Mouse (Mus musculus) cerebellum, adult 2 months (tissue): Measurements from ENCODE around the gene Ggt1. TPM values are rescaled to one million over a fixed set of nuclear protein-coding genes. Genes with fewer than 3 reads are reported as not detected.
A peak's percentile ranks its signal among the peaks of the same experiment; 100 is the strongest.

Source experiments
- DNase-seq, 2 experiments: peaks; one replicate each; pipeline ENCODE4 v3.0.0; 2021
- H3K27ac ChIP-seq: fragments of 200-500 bp; 2 replicates; pipeline ENCODE4 v1.5.1; 2012; ENCODE audit warnings: low read length, control low read depth, inconsistent platforms; ENCODE audit not compliant: insufficient read depth
- H3K27me3 ChIP-seq: fragments of 200-500 bp; 2 replicates; pipeline ENCODE4 v1.6.1; 2012; ENCODE audit warnings: inconsistent platforms, mild to moderate bottlenecking, low read length, moderate library complexity; ENCODE audit not compliant: control insufficient read depth, insufficient read depth
- H3K4me1 ChIP-seq: fragments of 200-500 bp; 2 replicates; pipeline ENCODE4 v1.6.1; 2011; ENCODE audit warnings: low read length; ENCODE audit not compliant: control insufficient read depth, insufficient read depth
- H3K4me3 ChIP-seq: fragments of 200-500 bp; replicated peaks from 2 replicates; pipeline ENCODE3; 2011; ENCODE audit warnings: mild to moderate bottlenecking, low read depth, low read length, control low read depth; ENCODE audit not compliant: insufficient read depth
- CTCF ChIP-seq: fragments of 200-500 bp; IDR thresholded peaks from 2 replicates; pipeline ENCODE4 v1.5.1; 2011; ENCODE audit warnings: low read depth, mild to moderate bottlenecking, control low read depth, low read length, moderate library complexity, borderline replicate concordance; ENCODE audit not compliant: insufficient read depth
- POLR2A ChIP-seq: fragments of 200-500 bp; IDR thresholded peaks from 2 replicates; pipeline ENCODE4 v1.6.1; 2011; ENCODE audit warnings: low read length, control low read depth, borderline replicate concordance; ENCODE audit not compliant: insufficient read depth
- WGBS: fragments of 180-500 bp; shearing (Covaris S2); methylation state at CpG from one replicate; pipeline ENCODE4 v1.1.7; 2018; 5-methylcytosine and 5-hydroxymethylcytosine counted together
- polyA plus RNA-seq: library from polyadenylated mRNA; depleted of rRNA; stranded (reverse); fragments of >200 nt; gene quantifications from 2 replicates; pipeline ENCODE4 v1.2.3, GENCODE M21; 2012

The Ggt1 gene
- polyA plus RNA-seq, 1 experiment: 3.5 TPM

DNA sequence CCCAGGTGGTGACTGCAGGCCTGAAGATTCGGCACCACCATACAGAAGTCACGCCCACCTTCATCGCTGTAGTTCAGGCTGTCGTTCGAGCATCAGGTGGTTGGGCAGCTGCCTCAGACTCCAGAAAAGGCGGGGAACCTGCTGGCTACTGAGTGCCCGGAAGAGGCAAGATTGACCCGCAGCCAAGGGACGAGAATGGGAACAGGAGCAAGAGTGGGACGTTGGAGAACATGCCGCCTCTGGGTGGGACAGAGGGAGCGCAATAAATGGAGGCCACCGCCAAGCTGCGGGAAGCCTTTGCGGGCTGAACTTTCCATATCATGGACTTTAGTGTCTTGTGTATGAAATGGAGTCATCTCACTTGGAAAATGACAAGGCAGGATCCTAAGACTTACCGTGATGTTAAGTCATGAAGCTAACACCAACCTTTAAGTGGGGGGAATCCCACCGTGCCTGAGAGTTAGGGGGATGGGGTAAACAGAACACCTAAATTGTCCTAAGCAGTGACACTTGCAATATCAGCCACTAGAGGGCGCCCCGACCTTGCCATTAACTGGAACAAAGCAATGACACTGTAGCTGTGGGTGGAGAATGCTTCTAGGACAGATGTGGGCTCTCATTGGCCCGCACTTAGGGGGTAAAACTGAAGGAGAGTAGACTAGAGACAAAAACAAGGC is 24.6 kb downstream of the Ggt1 start:
- WGBS: 6% methylated on average over 20 of the region's 20 CpGs

DNA sequence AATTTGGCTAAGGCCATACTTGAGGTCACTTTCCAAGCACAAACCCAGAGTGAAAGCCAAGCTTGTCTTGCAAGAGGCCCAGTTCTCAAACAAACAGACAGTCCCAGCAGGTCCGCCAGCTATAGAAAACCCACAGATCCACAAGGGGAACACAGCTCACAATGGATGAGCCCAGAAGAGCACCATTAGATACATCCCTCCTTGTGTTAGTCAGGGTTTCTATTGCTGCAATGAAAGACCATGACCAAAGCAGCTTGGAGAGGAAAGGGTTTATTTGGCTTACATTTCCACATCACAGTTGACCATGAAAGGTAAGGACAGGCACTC is 25.1 kb downstream of the Ggt1 start:
- no peak for TF ChIP-seq CTCF
- no peak for TF ChIP-seq POLR2A
- no peaks in the 10 kb centered on the region for H3K27me3 ChIP-seq
- H3K4me3 ChIP-seq: no peak overlapping the region
- H3K27ac ChIP-seq: no peak overlapping the region
- DNase-seq: no peak
- 81% methylated on average over 1 of the region's 1 CpGs for WGBS
- H3K4me1 ChIP-seq: no peaks in the 10 kb centered on the region

More for the DNA sequence above, 24.6 kb downstream of the Ggt1 start:
- peak; percentile 76 to 88 for DNase-seq
- Histone ChIP-seq H3K4me1 (no peaks in the 10 kb centered on the region), H3K4me3 (no peak overlapping the region), H3K27ac (no peak overlapping the region), H3K27me3 (no peaks in the 10 kb centered on the region)
- peak; percentile 95 for TF ChIP-seq CTCF
- no peak for TF ChIP-seq POLR2A

DNA sequence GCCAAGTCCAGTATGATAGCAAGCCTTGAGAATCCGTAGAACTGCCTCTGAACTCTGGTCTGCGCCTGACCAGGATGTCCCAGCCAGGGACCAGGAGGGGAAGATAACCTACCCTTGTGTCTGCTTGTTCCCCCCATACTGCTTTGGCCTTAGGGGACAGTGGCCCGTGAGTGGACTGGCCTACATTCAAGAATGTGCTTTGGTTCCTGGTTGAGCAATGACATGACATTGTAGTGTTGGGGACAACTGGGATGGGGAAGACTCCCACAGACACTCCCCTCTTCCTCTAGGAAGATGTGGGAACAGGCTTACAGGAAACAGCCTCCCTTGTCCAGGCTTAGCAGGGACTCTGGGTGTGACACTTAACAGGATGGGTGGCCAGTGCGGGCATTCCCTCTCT is 26.4 kb downstream of the Ggt1 start:
- WGBS: 89% methylated on average over 4 of the region's 4 CpGs
- Histone ChIP-seq H3K27ac (no peak overlapping the region), H3K27me3 (no peaks in the 10 kb centered on the region), H3K4me1 (no peaks in the 10 kb centered on the region), H3K4me3 (no peak overlapping the region)
- DNase-seq: no peak
- no peak for TF ChIP-seq CTCF
- TF ChIP-seq POLR2A: no peak

DNA sequence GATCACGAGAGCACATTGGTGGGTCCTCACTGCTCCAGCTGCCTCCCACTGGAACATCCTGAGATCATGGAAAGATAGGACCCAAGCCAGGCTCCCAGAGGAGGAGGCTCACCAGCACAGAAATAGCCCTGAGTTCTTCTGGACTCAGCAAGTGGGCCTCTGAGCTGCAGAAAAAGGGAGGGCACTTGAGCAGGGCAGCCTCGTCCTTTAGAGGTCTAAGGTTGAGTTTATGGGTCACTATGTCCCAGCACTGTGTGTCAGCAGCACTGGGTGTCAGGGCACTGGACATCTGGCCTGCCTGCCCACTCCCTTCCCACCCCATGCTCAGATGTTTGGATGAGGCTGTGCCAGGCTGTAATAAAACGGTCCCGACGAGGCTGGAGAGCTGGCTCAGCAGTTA is 26.9 kb downstream of the Ggt1 start:
- no peak overlapping the region for H3K27ac ChIP-seq
- 67% methylated on average over 5 of the region's 5 CpGs for WGBS
- no peaks in the 10 kb centered on the region for H3K27me3 ChIP-seq
- TF ChIP-seq POLR2A (no peak), CTCF (no peak)
- no peak for DNase-seq
- H3K4me1 ChIP-seq: no peaks in the 10 kb centered on the region
- no peak overlapping the region for H3K4me3 ChIP-seq

DNA sequence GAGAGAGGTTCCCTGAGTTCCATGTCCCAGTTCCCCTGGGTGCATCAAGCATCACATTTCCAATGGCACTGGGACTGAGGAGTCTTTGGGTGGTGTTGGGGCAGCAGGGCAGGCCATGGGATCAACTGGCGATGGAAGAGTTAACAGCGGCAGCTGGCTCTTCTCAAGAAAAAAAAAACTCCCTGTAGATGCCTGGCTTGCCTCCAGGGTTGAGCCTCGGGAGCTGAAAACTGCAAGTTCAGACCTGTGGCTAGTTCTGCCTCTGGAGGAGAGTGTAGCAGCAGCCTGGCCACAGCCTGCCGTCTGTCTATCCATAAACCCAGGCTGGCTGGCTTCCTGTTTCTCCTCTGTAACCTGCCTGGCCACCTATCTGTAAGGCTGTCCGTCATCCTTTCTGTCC is 27.7 kb downstream of the Ggt1 start, which contains the start of gene Ggt5:
Ggt5 (plus strand) TSS at position 212 of the 400 bp plus-strand sequence.
- TF ChIP-seq CTCF (no peak), POLR2A (no peak)
- no peak for DNase-seq
- Histone ChIP-seq H3K27ac (no peak within 1 kb of the TSS), H3K27me3 (no peaks in the 10 kb centered on the region), H3K4me1 (no peaks in the 10 kb centered on the region), H3K4me3 (no peak within 1 kb of the TSS)
- WGBS: 19% methylated on average over 5 of the region's 5 CpGs

DNA sequence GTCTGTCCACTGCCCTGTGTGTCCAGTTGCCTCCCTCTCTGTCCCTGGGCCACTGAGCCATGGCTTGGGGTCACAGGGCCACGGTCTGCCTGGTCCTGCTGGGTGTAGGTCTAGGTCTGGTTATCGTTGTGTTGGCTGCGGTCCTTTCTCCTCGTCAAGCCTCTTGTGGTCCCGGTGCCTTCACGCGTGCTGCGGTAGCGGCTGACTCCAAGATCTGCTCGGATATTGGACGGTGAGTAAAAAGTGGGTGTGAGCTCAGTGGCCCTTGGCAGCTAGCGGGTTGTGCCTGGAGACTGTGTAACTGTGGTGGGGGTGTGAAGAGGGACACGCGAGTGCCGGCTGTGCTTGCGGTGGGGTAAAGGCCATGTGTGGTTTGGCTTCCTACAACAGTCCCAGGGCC is 28.2 kb downstream of the Ggt1 start:
- 31% methylated on average over 16 of the region's 16 CpGs for WGBS
- TF ChIP-seq CTCF: no peak
- TF ChIP-seq POLR2A: no peak
- no peaks in the 10 kb centered on the region for H3K27me3 ChIP-seq
- no peak for DNase-seq
- H3K4me1 ChIP-seq: no peaks in the 10 kb centered on the region
- H3K4me3 ChIP-seq: no peak overlapping the region
- H3K27ac ChIP-seq: no peak overlapping the region

DNA sequence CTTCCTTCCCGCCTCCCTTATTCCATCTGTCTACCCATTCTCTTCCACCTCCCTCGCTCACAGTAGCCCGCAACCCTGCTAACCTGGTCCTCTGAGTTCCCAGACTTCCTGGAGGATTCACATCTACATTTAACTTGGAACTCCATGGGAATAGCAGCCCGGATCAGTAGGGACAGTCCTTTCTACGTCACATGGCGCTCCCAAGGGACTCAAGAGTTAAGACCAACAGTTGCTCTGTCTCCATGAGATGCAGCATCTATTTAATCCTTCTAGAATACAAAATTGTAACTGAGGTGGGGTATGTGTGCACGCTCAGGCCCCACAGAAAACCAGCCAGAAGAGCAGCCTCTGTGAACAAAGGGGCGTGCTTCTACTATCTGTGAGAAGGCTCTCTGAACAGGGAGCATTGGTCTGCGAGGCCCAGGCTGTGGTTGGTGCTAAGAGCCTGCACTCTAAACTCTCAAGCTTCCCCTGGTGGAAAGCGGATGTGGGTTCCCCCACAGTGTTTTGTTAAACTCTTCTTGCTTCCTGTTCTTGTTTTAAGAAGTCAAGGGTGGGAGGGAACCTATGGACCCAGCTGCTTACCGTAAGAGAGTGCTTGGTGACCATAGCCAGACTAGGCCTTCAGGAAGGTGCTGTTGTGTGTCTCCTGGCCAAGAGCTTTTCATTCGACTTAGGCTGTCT is 29.9 kb downstream of the Ggt1 start:
- H3K27ac ChIP-seq: no peak overlapping the region
- no peaks in the 10 kb centered on the region for H3K4me1 ChIP-seq
- H3K27me3 ChIP-seq: no peaks in the 10 kb centered on the region
- WGBS: 77% methylated on average over 12 of the region's 12 CpGs
- H3K4me3 ChIP-seq: no peak overlapping the region
- DNase-seq: no peak
- no peak for TF ChIP-seq POLR2A
- no peak for TF ChIP-seq CTCF

DNA sequence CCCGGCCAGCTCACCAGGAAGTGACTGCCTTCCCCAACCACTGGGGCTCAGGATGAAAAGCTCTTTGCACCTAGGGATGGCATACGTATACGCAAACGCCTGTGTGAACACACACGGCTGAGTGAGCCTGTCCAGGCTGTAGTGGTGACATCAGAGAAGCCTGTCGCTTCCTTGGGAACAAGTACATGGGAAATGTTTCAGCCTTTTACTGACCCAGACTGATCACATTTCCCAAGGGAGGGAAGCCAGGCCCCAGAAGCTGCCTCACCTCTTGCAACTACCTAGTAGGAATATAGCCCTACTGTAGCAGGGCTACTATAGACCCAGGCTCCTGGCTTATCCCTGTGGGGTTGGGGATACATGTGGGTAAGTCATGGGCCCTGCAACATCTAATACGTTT is 31.2 kb downstream of the Ggt1 start:
- H3K4me3 ChIP-seq: no peak overlapping the region
- no peaks in the 10 kb centered on the region for H3K4me1 ChIP-seq
- DNase-seq: no peak
- H3K27ac ChIP-seq: no peak overlapping the region
- TF ChIP-seq POLR2A (no peak), CTCF (no peak)
- WGBS: 83% methylated on average over 7 of the region's 7 CpGs
- no peaks in the 10 kb centered on the region for H3K27me3 ChIP-seq
